Mouse (Mus musculus) c-Kit-negative CD71-positive TER-119-positive erythroid progenitor cells, embryonic 14.5 days (primary cell): ENCODE measurements around the gene Plod2.

Source experiments
- DNase-seq: peaks from one replicate; pipeline ENCODE4 v3.0.0-alpha.2; 2013; ENCODE audit warnings: low read depth, low spot score

The Plod2 gene

GRCm38 (mm10) chr9:92601551-92601950 is 59.5 kb downstream of the Plod2 start:
- DNase-seq = no peak

DNA sequence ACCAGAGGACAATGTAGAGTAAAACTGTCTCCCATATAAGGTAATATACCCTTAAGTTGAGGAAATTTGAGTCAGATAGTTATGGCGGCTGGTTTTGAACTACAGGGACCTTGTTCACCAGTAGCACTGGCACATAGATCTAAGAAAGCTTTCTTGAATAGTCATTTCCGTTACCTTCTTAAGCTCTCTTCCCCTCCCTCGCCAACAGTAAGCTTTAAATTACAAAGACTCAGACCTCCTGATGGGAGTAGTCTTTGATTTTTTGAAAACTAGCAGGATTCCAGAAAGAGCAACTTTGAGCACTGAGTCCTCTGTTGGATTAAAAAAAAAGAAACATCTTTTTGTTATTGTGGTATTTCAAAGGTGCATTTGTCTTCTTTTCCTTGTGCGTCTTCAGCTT is 61.5 kb downstream of the Plod2 start:
- DNase-seq = no peak

GRCm38 (mm10) chr9:92610628-92611267 is 68.7 kb downstream of the Plod2 start:
- DNase-seq = no peak

DNA sequence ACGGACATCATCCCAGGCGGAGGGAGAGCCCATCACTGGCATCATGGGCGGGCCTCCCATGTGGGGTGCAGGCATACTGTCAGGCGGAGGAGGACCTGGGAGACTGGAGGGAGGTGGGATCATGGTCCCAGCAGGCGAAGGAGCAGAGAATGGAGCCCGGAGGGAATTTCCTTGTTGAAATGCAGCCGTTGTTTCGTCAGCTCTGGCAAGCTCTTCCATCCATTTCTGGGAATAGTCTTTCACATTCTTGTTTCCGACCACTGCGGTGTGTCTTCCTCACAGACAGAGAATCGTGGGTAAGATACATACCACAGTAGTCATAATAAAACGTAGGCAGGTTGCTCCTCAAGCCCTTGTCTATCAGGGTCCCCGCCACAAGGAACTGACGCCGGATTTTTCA is 70.6 kb downstream of the Plod2 start:
- no peak for DNase-seq

GRCm38 (mm10) chr9:92613206-92613605 is 71.2 kb downstream of the Plod2 start:
- no peak for DNase-seq

DNA sequence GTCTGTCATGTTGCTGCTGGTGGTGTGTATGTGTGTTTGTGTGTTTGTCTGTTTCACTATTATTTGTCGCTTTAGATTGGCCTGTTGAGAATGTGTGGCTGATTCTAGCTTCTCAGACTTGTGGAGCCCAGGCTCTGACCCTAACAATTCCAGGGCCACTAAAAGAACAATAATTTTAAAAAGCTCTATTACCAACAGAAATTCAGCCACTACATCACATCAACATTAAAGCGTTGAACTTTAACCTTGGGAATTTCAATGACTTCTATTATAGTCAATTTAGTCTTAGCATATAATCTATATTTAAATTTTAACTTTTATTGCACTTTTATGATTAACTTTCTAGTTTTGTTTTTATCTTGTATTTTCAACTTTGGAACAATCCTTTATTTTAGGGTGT is 74.4 kb downstream of the Plod2 start:
- DNase-seq = no peak

DNA sequence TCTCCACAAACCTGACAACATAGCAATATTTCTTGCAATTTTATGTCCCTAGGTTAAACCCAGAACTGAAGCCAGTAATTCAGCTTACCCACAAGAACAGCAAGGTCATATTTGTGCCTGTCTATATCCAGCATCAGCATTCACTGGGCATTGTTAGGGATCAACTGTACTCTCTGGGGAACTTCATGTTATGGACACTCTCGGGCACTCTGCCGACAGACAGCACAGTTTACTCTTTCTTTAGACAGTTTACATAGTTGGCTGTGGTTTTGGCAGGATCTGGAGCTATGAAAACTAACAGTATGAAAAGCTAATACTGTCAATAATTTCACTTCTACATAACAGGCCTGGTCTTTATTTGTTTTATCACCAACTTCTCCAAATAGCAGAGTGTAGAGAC is 75.4 kb downstream of the Plod2 start:
- DNase-seq = no peak

DNA sequence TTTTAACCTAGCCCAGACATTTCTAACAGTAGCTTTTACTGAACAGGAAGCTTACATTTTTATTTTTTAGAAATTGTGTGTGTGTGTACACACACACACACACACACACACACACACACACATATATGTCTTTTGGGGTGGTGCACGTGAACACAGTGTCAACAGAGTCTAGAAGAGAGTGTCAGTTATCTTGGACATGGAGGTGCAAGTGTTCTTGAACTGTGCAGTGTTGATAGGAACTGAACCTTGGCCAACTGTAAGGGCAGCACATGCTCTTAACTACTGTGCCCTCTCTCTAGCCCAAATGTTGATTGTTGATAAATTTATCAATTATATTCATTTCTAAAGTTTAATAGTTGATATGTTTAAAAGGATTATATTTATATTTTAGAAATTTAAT is 78.1 kb downstream of the Plod2 start:
- no peak for DNase-seq

DNA sequence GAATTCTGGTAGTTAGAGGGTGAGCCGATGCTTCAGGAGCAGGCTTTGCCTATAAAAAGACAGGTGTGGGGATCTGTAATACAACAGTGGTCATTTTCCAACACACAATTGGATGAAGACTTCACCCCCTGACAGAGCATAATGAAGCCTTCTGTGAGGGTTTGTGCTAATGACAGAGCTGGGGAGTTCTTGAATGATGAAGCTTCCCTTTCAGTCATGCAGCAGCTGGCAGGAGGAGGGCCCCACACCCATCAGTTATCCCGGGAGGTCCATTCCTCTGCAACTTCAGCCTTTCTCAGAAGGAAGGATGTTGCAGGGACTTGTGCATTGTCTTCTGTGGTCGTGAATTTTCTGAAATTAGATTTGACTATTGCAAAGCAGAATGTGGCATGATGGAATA is 79.2 kb downstream of the Plod2 start:
- DNase-seq = no peak

- no peak for DNase-seq
Observed at GRCm38 (mm10) chr9:92621878-92622282, 79.9 kb downstream of the Plod2 start.

DNA sequence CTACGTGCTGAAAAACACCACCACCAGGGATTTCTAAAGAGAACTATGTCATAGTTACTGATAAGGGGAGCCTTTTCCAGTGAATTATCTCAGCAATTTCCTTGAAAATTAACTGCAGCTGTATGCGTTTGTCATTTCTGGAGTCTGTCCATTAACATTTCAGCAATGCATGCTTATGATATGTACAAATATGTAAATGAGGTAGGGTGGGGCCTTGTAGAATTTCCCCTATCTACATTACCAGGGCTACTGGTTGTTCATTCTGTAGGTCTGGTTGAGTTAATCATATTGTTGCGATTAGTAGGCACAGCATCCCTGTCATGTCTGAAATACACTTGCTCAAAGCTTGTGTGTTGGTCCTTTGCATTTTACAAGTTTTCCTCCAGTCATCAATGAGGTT is 92.8 kb downstream of the Plod2 start:
- no peak for DNase-seq

DNA sequence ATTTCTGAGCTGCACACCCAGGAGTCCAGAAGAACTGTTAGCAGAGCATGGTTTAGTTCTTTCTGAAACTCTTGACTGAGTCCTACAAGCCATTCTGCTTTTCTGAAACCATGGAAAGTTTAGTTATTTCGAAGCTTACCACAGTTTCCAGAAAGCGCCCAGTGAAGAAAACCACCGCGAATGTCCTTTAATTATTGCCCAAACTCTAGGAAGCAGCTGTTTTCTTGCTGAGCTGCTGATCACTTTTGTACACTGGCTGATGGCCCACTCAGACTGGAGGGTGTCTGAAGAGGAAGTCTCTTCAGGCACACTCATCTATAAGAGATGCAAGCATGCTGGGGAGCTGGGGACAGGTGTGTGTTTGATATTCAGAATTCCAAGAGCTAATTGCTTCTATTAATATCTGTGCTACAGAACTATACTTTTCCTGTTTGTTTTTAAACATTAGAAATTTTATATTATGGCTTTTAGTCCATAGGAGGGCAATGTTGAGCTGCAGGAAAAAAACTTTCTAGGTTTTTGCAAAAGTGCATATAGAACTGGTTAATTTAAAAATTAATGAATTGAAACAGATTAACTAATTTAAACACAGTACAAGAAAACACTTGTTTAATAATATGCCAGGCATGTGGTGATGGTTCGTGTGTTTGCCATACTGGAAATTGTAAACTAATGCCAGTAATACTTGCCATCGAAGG is 97.3 kb downstream of the Plod2 start:
- no peak for DNase-seq

DNA sequence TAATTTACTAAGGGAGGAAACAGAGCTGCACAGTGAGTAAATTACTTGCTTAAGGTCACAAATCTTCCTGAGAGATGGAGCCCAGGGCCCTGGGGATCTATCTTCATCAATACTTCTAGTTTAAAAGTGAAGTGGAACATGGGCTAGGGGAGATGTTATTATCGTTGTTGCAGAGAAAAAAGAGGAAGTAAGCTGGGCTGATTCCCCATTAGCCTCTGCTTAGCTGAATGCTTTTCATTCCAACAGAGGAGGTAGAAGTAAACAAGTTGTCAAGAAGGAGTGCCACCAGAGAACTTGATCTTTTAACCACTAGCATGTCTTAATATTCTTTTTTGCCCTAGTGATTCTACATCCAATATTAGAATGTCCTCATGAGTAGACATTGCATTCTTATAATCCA is 99.7 kb downstream of the Plod2 start:
- no peak for DNase-seq
